Mouse (Mus musculus) lung, embryonic 15.5 days (tissue): ENCODE results near the gene Gpx1. TPM values are rescaled to one million over a fixed set of nuclear protein-coding genes. Genes with fewer than 3 reads are reported as not detected.

ENCODE experiments used
- ATAC-seq: fragments of 200-750 bp; cut with Nextera tagmentation; 2 replicates; pipeline ENCODE4 v1.8.0; 2017; ENCODE audit warnings: moderate number of reproducible peaks, borderline replicate concordance; ENCODE audit not compliant: low FRiP score, low TSS enrichment; ENCODE audit errors: extremely low read depth
- H3K27ac ChIP-seq: fragments of 300-500 bp; sonication (generic); 2 replicates; pipeline ENCODE4 v1.5.1; 2015; ENCODE audit warnings: moderate library complexity, mild to moderate bottlenecking, inconsistent platforms
- H3K27me3 ChIP-seq: fragments of 300-500 bp; sonication (generic); 2 replicates; pipeline ENCODE4 v1.6.1; 2015; ENCODE audit warnings: inconsistent platforms
- H3K36me3 ChIP-seq: fragments of 300-500 bp; sonication (generic); 2 replicates; pipeline ENCODE4 v1.6.1; 2015; ENCODE audit warnings: inconsistent platforms
- H3K4me1 ChIP-seq: fragments of 300-500 bp; sonication (generic); 2 replicates; pipeline ENCODE4 v1.6.1; 2015; ENCODE audit warnings: inconsistent platforms
- H3K4me2 ChIP-seq: fragments of 300-500 bp; sonication (generic); 2 replicates; pipeline ENCODE4 v1.6.1; 2015; ENCODE audit warnings: inconsistent platforms, mild to moderate bottlenecking, moderate library complexity
- H3K4me3 ChIP-seq: fragments of 300-500 bp; sonication (generic); 2 replicates; pipeline ENCODE4 v1.5.1; 2015; ENCODE audit warnings: mild to moderate bottlenecking, inconsistent platforms
- H3K9ac ChIP-seq: fragments of 300-500 bp; sonication (generic); 2 replicates; pipeline ENCODE4 v1.6.1; 2015; ENCODE audit warnings: inconsistent platforms
- H3K9me3 ChIP-seq: fragments of 300-500 bp; sonication (generic); 2 replicates; pipeline ENCODE4 v1.6.1; 2016; ENCODE audit warnings: inconsistent platforms
- WGBS: fragments of 180-500 bp; shearing (Covaris S2); methylation state at CpG from one replicate; pipeline ENCODE4 v1.1.7; 2015; 5-methylcytosine and 5-hydroxymethylcytosine counted together
- polyA plus RNA-seq: library from polyadenylated mRNA; unstranded; fragments of >200 nt; fragmentation: Nextera tagmentation; extraction: Ambion mirVana; gene quantifications from 2 replicates; pipeline ENCODE4 v1.2.1, GENCODE M21; 2015

Gpx1 gene
- polyA plus RNA-seq, 1 experiment from 2014 or later, result 654 TPM

GRCm38 (mm10) chr9:108379294-108379693, 40.6 kb downstream of the Gpx1 start:
- no peak for ATAC-seq
- Histone ChIP-seq H3K4me2 (no peak overlapping the region), H3K4me3 (no peak overlapping the region), H3K4me1 (no peaks in the 10 kb centered on the region), H3K9me3 (no peaks in the 10 kb centered on the region), H3K27ac (no peak overlapping the region), H3K27me3 (no peaks in the 10 kb centered on the region), H3K36me3 (peaks cover 90% of the 10 kb centered on the region), H3K9ac (no peak overlapping the region)
- WGBS, result 86% methylated on average over 4 of the region's 4 CpGs

GRCm38 (mm10) chr9:108381382-108381781, 42.7 kb downstream of the Gpx1 start:
- no peak overlapping the region for H3K4me2 ChIP-seq
- 76% methylated on average over 9 of the region's 9 CpGs for WGBS
- peaks cover 89% of the 10 kb centered on the region for H3K36me3 ChIP-seq
- no peaks in the 10 kb centered on the region for H3K27me3 ChIP-seq
- H3K9me3 ChIP-seq, result no peaks in the 10 kb centered on the region
- no peaks in the 10 kb centered on the region for H3K4me1 ChIP-seq
- no peak overlapping the region for H3K27ac ChIP-seq
- ATAC-seq, result no peak
- no peak overlapping the region for H3K4me3 ChIP-seq
- no peak overlapping the region for H3K9ac ChIP-seq

GRCm38 (mm10) chr9:108385006-108385405, 46.3 kb downstream of the Gpx1 start:
- Histone ChIP-seq H3K4me3 (no peak overlapping the region), H3K9ac (no peak overlapping the region), H3K9me3 (no peaks in the 10 kb centered on the region), H3K4me2 (no peak overlapping the region), H3K27ac (no peak overlapping the region), H3K4me1 (no peaks in the 10 kb centered on the region), H3K36me3 (peaks cover 87% of the 10 kb centered on the region), H3K27me3 (no peaks in the 10 kb centered on the region)
- 57% methylated on average over 7 of the region's 7 CpGs for WGBS
- no peak for ATAC-seq

- Histone ChIP-seq H3K9ac (no peak overlapping the region), H3K36me3 (peaks cover 88% of the 10 kb centered on the region)
Observed at GRCm38 (mm10) chr9:108386816-108387215, 48.1 kb downstream of the Gpx1 start.

GRCm38 (mm10) chr9:108388601-108389000, 49.9 kb downstream of the Gpx1 start:
- H3K27ac ChIP-seq, result no peak overlapping the region
- no peaks in the 10 kb centered on the region for H3K9me3 ChIP-seq
- no peaks in the 10 kb centered on the region for H3K4me1 ChIP-seq
- H3K27me3 ChIP-seq, result no peaks in the 10 kb centered on the region
- H3K9ac ChIP-seq, result no peak overlapping the region
- no peak for ATAC-seq
- no peak overlapping the region for H3K4me3 ChIP-seq
- no peak overlapping the region for H3K4me2 ChIP-seq
- WGBS, result 74% methylated on average over 10 of the region's 10 CpGs
- H3K36me3 ChIP-seq, result peaks cover 89% of the 10 kb centered on the region

More at GRCm38 (mm10) chr9:108386816-108387215, 48.1 kb downstream of the Gpx1 start:
- H3K4me2 ChIP-seq, result no peak overlapping the region
- no peaks in the 10 kb centered on the region for H3K4me1 ChIP-seq
- no peak for ATAC-seq
- H3K27ac ChIP-seq, result no peak overlapping the region
- no peak overlapping the region for H3K4me3 ChIP-seq
- H3K9me3 ChIP-seq, result no peaks in the 10 kb centered on the region
- 77% methylated on average over 4 of the region's 4 CpGs for WGBS
- H3K27me3 ChIP-seq, result no peaks in the 10 kb centered on the region

GRCm38 (mm10) chr9:108389220-108389619, 50.5 kb downstream of the Gpx1 start:
- H3K9ac ChIP-seq, result no peak overlapping the region
- H3K9me3 ChIP-seq, result no peaks in the 10 kb centered on the region
- no peak overlapping the region for H3K4me3 ChIP-seq
- H3K4me2 ChIP-seq, result no peak overlapping the region
- 72% methylated on average over 6 of the region's 6 CpGs for whole genome bisulfite sequencing
- H3K4me1 ChIP-seq, result no peaks in the 10 kb centered on the region
- H3K27me3 ChIP-seq, result no peaks in the 10 kb centered on the region
- H3K27ac ChIP-seq, result no peak overlapping the region
- H3K36me3 ChIP-seq, result peaks cover 84% of the 10 kb centered on the region
- no peak for ATAC-seq

Other genes with a start within 250 kb of the Gpx1 start
- gene Apeh, start 244.3 kb upstream of the Gpx1 start, polyA plus RNA-seq, result 57.8 and 59.1 TPM in 2 replicates
- 0.19 and 0.34 TPM in 2 replicates for gene Bsn, start 148.5 kb upstream of the Gpx1 start, polyA plus RNA-seq
- 100 and 110 TPM in 2 replicates for gene Dag1, start 74.9 kb upstream of the Gpx1 start, polyA plus RNA-seq
- gene Nicn1, start 48.5 kb upstream of the Gpx1 start, polyA plus RNA-seq, result 32.5 and 37.2 TPM in 2 replicates
- 19.7 and 20.5 TPM in 2 replicates for gene Amt, start 42.0 kb upstream of the Gpx1 start, polyA plus RNA-seq
- 484 and 512 TPM in 2 replicates for gene Rhoa, start 32.8 kb upstream of the Gpx1 start, polyA plus RNA-seq
- gene Tcta, start 32.7 kb upstream of the Gpx1 start, polyA plus RNA-seq, result 29.6 and 35.5 TPM in 2 replicates
- 99.6 and 107 TPM in 2 replicates for gene Usp4, start 8.9 kb downstream of the Gpx1 start, polyA plus RNA-seq
- 0.39 and 0.40 TPM in 2 replicates for gene 1700102P08Rik, start 53.9 kb downstream of the Gpx1 start, polyA plus RNA-seq
- 2.4 and 2.6 TPM in 2 replicates for gene Ccdc36, start 89.6 kb downstream of the Gpx1 start, polyA plus RNA-seq
- not detected in 2 replicates for gene BC048562, start 97.6 kb downstream of the Gpx1 start, polyA plus RNA-seq
- 56.6 and 60.4 TPM in 2 replicates for gene Ccdc71, start 121.6 kb downstream of the Gpx1 start, polyA plus RNA-seq
- 67.2 and 75.3 TPM in 2 replicates for gene Klhdc8b, start 122.7 kb downstream of the Gpx1 start, polyA plus RNA-seq
- 66.9 and 74.4 TPM in 2 replicates for gene Lamb2, start 140.8 kb downstream of the Gpx1 start, polyA plus RNA-seq
- gene Usp19, start 151.7 kb downstream of the Gpx1 start, polyA plus RNA-seq, result 61.9 and 68.5 TPM in 2 replicates
- 89.4 and 108 TPM in 2 replicates for gene Qars, start 168.8 kb downstream of the Gpx1 start, polyA plus RNA-seq
- 115 and 120 TPM in 2 replicates for gene Qrich1, start 177.9 kb downstream of the Gpx1 start, polyA plus RNA-seq
- 178 TPM in 2 replicates for gene Impdh2, start 221.4 kb downstream of the Gpx1 start, polyA plus RNA-seq
- 49.2 and 49.4 TPM in 2 replicates for gene Ndufaf3, start 228.5 kb downstream of the Gpx1 start, polyA plus RNA-seq
- 139 and 150 TPM in 2 replicates for gene Dalrd3, start 231.0 kb downstream of the Gpx1 start, polyA plus RNA-seq
- 131 and 134 TPM in 2 replicates for gene Wdr6, start 239.8 kb downstream of the Gpx1 start, polyA plus RNA-seq